8 mouse cellular contexts compared by ENCODE assay signal in genomic region chr13:64129616-64130375, GRCm38 (mm10). TPM values are rescaled to one million over a fixed set of nuclear protein-coding genes. Genes with fewer than 3 reads are reported as not detected.
DNase-seq lines count a peak whose midpoint lies in the region; ATAC-seq and TF ChIP-seq lines count a peak whose summit lies in the region.

No protein-coding gene starts in this region.

- peaks cover 6% of the 10 kb centered on the region for H3K4me1 ChIP-seq in embryonic facial prominence, embryonic 12.5 days
- H3K4me1 ChIP-seq in heart, embryonic 15.5 days (replicated peaks), result peaks cover 5% of the 10 kb centered on the region; the same call in 1 of the 2 replicates
- no peaks in the 10 kb centered on the region for H3K4me1 ChIP-seq in kidney, postnatal 0 days (replicated peaks; ENCODE audit: insufficient read depth, low read length)
- H3K4me1 ChIP-seq in neural tube, embryonic 12.5 days, result 0 out of 2 replicates have a peak, but pooled peaks cover 5% of the 10 kb centered on the region

- H3K36me3 ChIP-seq in embryonic facial prominence, embryonic 12.5 days, result peaks cover 3% of the 10 kb centered on the region; the same call in 1 of the 2 replicates
- H3K36me3 ChIP-seq in heart, embryonic 15.5 days, result peaks cover 8% of the 10 kb centered on the region
- H3K36me3 ChIP-seq in kidney, postnatal 0 days (ENCODE audit: insufficient read depth, low read length), result 0 out of 2 replicates have a peak, but pooled peaks cover 9% of the 10 kb centered on the region
- peaks cover under 1% of the 10 kb centered on the region; the same call in 1 of the 2 replicates for H3K36me3 ChIP-seq in neural tube, embryonic 12.5 days

- 0 out of 2 replicates have a peak, but pooled peaks have one; percentile 54 for ATAC-seq in embryonic facial prominence, embryonic 12.5 days (ENCODE audit: insufficient number of reproducible peaks, insufficient read depth, low FRiP score, low TSS enrichment)
- ATAC-seq in heart, embryonic 15.5 days (replicated peaks; ENCODE audit: insufficient number of reproducible peaks, insufficient read depth, low FRiP score, low read depth), result peak; percentile 69; the same call in 1 of the 2 replicates
- peak; percentile 55; the same call in 1 of the 2 replicates for ATAC-seq in kidney, postnatal 0 days (replicated peaks; ENCODE audit: low FRiP score, low read depth)
- peak; percentile 87 for ATAC-seq in neural tube, embryonic 12.5 days (ENCODE audit: low FRiP score, low read depth)

- peak overlapping the region; percentile 67 for H3K9ac ChIP-seq in embryonic facial prominence, embryonic 12.5 days
- H3K9ac ChIP-seq in heart, embryonic 15.5 days, result peak overlapping the region; percentile 77
- peak overlapping the region; percentile 67 for H3K9ac ChIP-seq in kidney, postnatal 0 days (ENCODE audit: low read depth, low read length)
- H3K9ac ChIP-seq in neural tube, embryonic 12.5 days, result peak overlapping the region; percentile 64; the same call in 1 of the 2 replicates

- TF ChIP-seq CTCF in kidney, postnatal 0 days (IDR thresholded peaks at IDR 0.05; ENCODE audit: low read depth), result peak; percentile 56

- WGBS in embryonic facial prominence, embryonic 12.5 days, result 40% methylated on average over 15 of the region's 15 CpGs
- 37% methylated on average over 15 of the region's 15 CpGs for WGBS in heart, embryonic 15.5 days
- WGBS in kidney, postnatal 0 days, result 28% methylated on average over 15 of the region's 15 CpGs
- 42% methylated on average over 15 of the region's 15 CpGs for WGBS in neural tube, embryonic 12.5 days

- peak overlapping the region; percentile 57 for H3K4me3 ChIP-seq in embryonic facial prominence, embryonic 12.5 days
- H3K4me3 ChIP-seq in heart, embryonic 15.5 days, result peak overlapping the region; percentile 74
- H3K4me3 ChIP-seq in kidney, postnatal 0 days (replicated peaks; ENCODE audit: low read depth, low read length), result peak overlapping the region; percentile 56
- H3K4me3 ChIP-seq in neural tube, embryonic 12.5 days, result peak overlapping the region; percentile 47

- H3K4me2 ChIP-seq in embryonic facial prominence, embryonic 12.5 days (replicated peaks), result peak overlapping the region; percentile 83
- H3K4me2 ChIP-seq in heart, embryonic 15.5 days, result peak overlapping the region; percentile 89
- H3K4me2 ChIP-seq in kidney, postnatal 0 days (ENCODE audit: low read length), result peak overlapping the region; percentile 71
- peak overlapping the region; percentile 84 for H3K4me2 ChIP-seq in neural tube, embryonic 12.5 days (replicated peaks)

- 0 out of 2 replicates have a peak overlapping the region, but pooled peaks have one; percentile 5 for H3K27ac ChIP-seq in embryonic facial prominence, embryonic 12.5 days
- H3K27ac ChIP-seq in heart, embryonic 15.5 days, result peak overlapping the region; percentile 69
- H3K27ac ChIP-seq in kidney, postnatal 0 days, result peak overlapping the region; percentile 84
- H3K27ac ChIP-seq in neural tube, embryonic 12.5 days, result no peak overlapping the region

- H3K9me3 ChIP-seq in embryonic facial prominence, embryonic 12.5 days, result no peaks in the 10 kb centered on the region
- H3K9me3 ChIP-seq in heart, embryonic 15.5 days (replicated peaks), result no peaks in the 10 kb centered on the region
- no peaks in the 10 kb centered on the region for H3K9me3 ChIP-seq in kidney, postnatal 0 days (replicated peaks; ENCODE audit: low read length)
- H3K9me3 ChIP-seq in neural tube, embryonic 12.5 days, result no peaks in the 10 kb centered on the region

- peak; percentile 29 for DNase-seq in gastrocnemius, adult 18-20 months (ENCODE audit: low spot score)
- DNase-seq in gastrocnemius, adult 8-10 months (ENCODE audit: low spot score in 2 of 2), result no peak
- DNase-seq in kidney, postnatal 0 days (ENCODE audit: low spot score), result peak; percentile 64
- peak; percentile 70 to 72 for DNase-seq in lung, adult 18-20 months
- peak; percentile 6 for DNase-seq in telencephalon, adult 2 months (ENCODE audit: low read depth, low spot score)

- H3K27me3 ChIP-seq in embryonic facial prominence, embryonic 12.5 days, result no peaks in the 10 kb centered on the region
- no peaks in the 10 kb centered on the region for H3K27me3 ChIP-seq in heart, embryonic 15.5 days
- no peaks in the 10 kb centered on the region for H3K27me3 ChIP-seq in kidney, postnatal 0 days (ENCODE audit: insufficient read depth, low read length)
- no peaks in the 10 kb centered on the region for H3K27me3 ChIP-seq in neural tube, embryonic 12.5 days (replicated peaks)

RNA-seq across cellular contexts. Expression of gene Slc35d2, which starts 0.6 kb away (rescaled TPM):
- under 1 TPM; 0.50 to 0.66 TPM for total RNA-seq in gastrocnemius, adult 18-20 months (2021)
- 1 to 10 TPM in 1 of 4 experiments, under 1 TPM in 3; 0.32 to 1.2 (median 0.69) TPM for total RNA-seq in gastrocnemius, adult 8-10 months (2022)
- 5.4 and 6.0 TPM in 2 replicates for polyA plus RNA-seq in embryonic facial prominence, embryonic 12.5 days (2016; fragmentation: Nextera tagmentation; extraction: Ambion mirVana)
- polyA plus RNA-seq in heart, embryonic 15.5 days (2015; fragmentation: Nextera tagmentation; extraction: Ambion mirVana), result 4.3 and 5.0 TPM in 2 replicates
- 8.5 and 9.8 TPM in 2 replicates for polyA plus RNA-seq in kidney, postnatal 0 days (2015; fragmentation: Nextera tagmentation; extraction: Ambion mirVana)
- polyA plus RNA-seq in neural tube, embryonic 12.5 days (2016; fragmentation: Nextera tagmentation; extraction: Ambion mirVana), result 4.0 and 4.2 TPM in 2 replicates

RNA-seq across cellular contexts. Expression of gene Zfp367, which starts 23.2 kb away (rescaled TPM):
- total RNA-seq in gastrocnemius, adult 18-20 months (2021), result 10 to 100 TPM; 33.2 to 34.5 TPM
- total RNA-seq in gastrocnemius, adult 8-10 months (2022), result 10 to 100 TPM; 22.1 to 37.1 (median 31.9) TPM
- 18.7 and 19.1 TPM in 2 replicates for polyA plus RNA-seq in embryonic facial prominence, embryonic 12.5 days (2016; fragmentation: Nextera tagmentation; extraction: Ambion mirVana)
- polyA plus RNA-seq in heart, embryonic 15.5 days (2015; fragmentation: Nextera tagmentation; extraction: Ambion mirVana), result 25.2 and 25.6 TPM in 2 replicates
- 13.1 and 15.2 TPM in 2 replicates for polyA plus RNA-seq in kidney, postnatal 0 days (2015; fragmentation: Nextera tagmentation; extraction: Ambion mirVana)
- 10.7 and 11.4 TPM in 2 replicates for polyA plus RNA-seq in neural tube, embryonic 12.5 days (2016; fragmentation: Nextera tagmentation; extraction: Ambion mirVana)

RNA-seq across cellular contexts. Expression of gene Habp4, which starts 31.8 kb away (rescaled TPM):
- total RNA-seq in gastrocnemius, adult 18-20 months (2021), result 10 to 100 TPM; 25.1 to 28.4 TPM
- 10 to 100 TPM; 24.1 to 26.5 (median 25.0) TPM for total RNA-seq in gastrocnemius, adult 8-10 months (2022)
- polyA plus RNA-seq in embryonic facial prominence, embryonic 12.5 days (2016; fragmentation: Nextera tagmentation; extraction: Ambion mirVana), result 37.1 and 37.2 TPM in 2 replicates
- 49.1 and 55.9 TPM in 2 replicates for polyA plus RNA-seq in heart, embryonic 15.5 days (2015; fragmentation: Nextera tagmentation; extraction: Ambion mirVana)
- 32.2 and 37.4 TPM in 2 replicates for polyA plus RNA-seq in kidney, postnatal 0 days (2015; fragmentation: Nextera tagmentation; extraction: Ambion mirVana)
- 41.0 and 45.2 TPM in 2 replicates for polyA plus RNA-seq in neural tube, embryonic 12.5 days (2016; fragmentation: Nextera tagmentation; extraction: Ambion mirVana)

RNA-seq across cellular contexts. Expression of gene Hsd17b3, which starts 40.8 kb away (rescaled TPM):
- not detected for total RNA-seq in gastrocnemius, adult 18-20 months (2021)
- total RNA-seq in gastrocnemius, adult 8-10 months (2022), result not detected
- not detected in 2 replicates for polyA plus RNA-seq in embryonic facial prominence, embryonic 12.5 days (2016; fragmentation: Nextera tagmentation; extraction: Ambion mirVana)
- not detected in 2 replicates for polyA plus RNA-seq in heart, embryonic 15.5 days (2015; fragmentation: Nextera tagmentation; extraction: Ambion mirVana)
- not detected in 2 replicates for polyA plus RNA-seq in kidney, postnatal 0 days (2015; fragmentation: Nextera tagmentation; extraction: Ambion mirVana)
- polyA plus RNA-seq in neural tube, embryonic 12.5 days (2016; fragmentation: Nextera tagmentation; extraction: Ambion mirVana), result 0.19 TPM in 1 of 2 replicates, not detected in the other

Comparison
In these comparisons a context has a peak if more than half of its experiments do, and no peak if none do; other contexts are left out.
1. DNase-seq: peak in gastrocnemius, adult 18-20 months (single experiment), kidney, postnatal 0 days (single experiment), lung, adult 18-20 months (2 of 2) and telencephalon, adult 2 months (single experiment); none in gastrocnemius, adult 8-10 months (0 of 2).
2. Peak in every context shown above with its lines, with median percentiles within 50 percentile points of each other: ATAC-seq, H3K4me2 ChIP-seq, H3K4me3 ChIP-seq and H3K9ac ChIP-seq.